Mouse (Mus musculus): ENCODE measurements at regions not wholly inside any gene's neighbourhood (a gene's known extent, or its start where the extent isn't known, plus 50 kb on each side); places are given as distances from the start of the nearest gene placed in this dataset.
A peak's percentile ranks its signal among the peaks of the same experiment; 100 is the strongest.

GRCm38 (mm10) chr2:17290709-17291108 lies 440.6 kb downstream of the Nebl start:
- no peak for DNase-seq (ENCODE audit: extremely low read depth, low read depth)

GRCm38 (mm10) chr2:17287598-17287997 lies 443.7 kb downstream of the Nebl start:
- no peak for DNase-seq (ENCODE audit: extremely low read depth, low read depth)

- no peak for DNase-seq (ENCODE audit: extremely low read depth, low read depth)
Observed at GRCm38 (mm10) chr2:17249960-17250359, 481.3 kb downstream of the Nebl start.

- no peak for DNase-seq (ENCODE audit: extremely low read depth, low read depth)
Observed at GRCm38 (mm10) chr2:17245821-17246220, 485.4 kb downstream of the Nebl start.

GRCm38 (mm10) chr2:17215607-17216006 lies 515.7 kb downstream of the Nebl start:
- DNase-seq (ENCODE audit: extremely low read depth, low read depth), result no peak

- DNase-seq (ENCODE audit: extremely low read depth, low read depth), result no peak
Observed at GRCm38 (mm10) chr2:17214881-17215280, 516.4 kb downstream of the Nebl start.

GRCm38 (mm10) chr2:17212566-17212965 lies 518.7 kb downstream of the Nebl start:
- DNase-seq (ENCODE audit: extremely low read depth, low read depth), result no peak

GRCm38 (mm10) chr2:17211105-17211504 lies 520.2 kb downstream of the Nebl start:
- DNase-seq (ENCODE audit: extremely low read depth, low read depth), result no peak

DNA sequence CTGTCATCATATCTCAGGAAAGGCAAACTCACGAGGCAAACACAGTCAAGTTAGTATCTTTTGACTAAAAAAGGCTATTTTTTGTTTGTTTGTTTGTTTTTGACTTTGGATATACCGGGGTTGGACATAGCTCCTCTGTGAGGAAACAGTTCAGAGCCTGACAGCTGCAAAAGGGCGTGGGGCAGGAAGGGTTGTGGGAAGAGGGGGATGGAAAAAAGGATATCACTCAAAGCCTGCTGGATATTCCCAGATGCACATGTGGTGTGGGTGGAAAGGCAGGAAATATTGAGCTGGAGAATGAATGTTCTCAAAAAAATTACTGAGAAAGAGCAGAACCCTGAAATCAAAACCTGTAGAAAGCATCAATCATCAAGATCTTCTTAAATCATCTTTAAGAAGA lies 537.7 kb downstream of the Nebl start:
- DNase-seq (ENCODE audit: extremely low read depth, low read depth), result no peak

GRCm38 (mm10) chr2:17189169-17189568 lies 542.1 kb downstream of the Nebl start:
- DNase-seq (ENCODE audit: extremely low read depth, low read depth), result no peak

DNA sequence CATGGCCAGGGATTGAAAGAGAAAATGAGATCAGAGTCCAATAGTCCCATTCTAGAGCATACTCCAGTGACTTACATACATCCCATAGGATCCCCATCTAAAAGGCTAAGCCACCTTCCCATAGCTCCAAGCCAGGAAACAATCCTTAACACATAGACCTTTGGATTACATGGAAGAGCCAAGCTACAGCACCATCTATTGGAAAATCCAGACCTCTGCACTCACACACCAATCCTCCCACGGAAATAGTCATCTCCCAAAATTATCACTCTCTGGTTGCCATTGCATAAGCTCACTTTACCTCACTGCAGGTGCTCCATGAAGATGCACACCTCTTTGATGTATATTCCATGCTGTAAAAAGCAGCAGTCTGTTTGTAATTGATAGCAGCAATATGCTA lies 543.4 kb downstream of the Nebl start:
- no peak for DNase-seq (ENCODE audit: extremely low read depth, low read depth)

DNA sequence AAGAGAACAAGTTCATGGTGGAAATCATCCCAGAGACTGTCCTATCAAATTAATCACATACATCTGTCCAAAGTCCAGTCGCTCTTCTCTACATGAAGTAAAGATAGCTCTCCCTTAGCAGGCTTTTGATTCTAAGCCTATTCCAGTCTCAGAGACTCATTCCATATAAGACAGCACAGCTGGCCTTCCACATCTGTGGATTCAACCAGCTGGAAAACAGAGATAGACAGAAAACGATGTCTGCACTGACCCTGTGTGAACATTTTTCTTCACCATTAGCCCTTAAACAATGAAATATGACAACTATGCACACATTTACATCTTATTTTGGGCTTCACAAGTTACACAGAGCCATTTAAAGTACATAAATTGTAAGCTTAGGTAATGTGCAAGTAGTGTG lies 547.6 kb downstream of the Nebl start:
- DNase-seq (ENCODE audit: extremely low read depth, low read depth), result no peak

- no peak for DNase-seq (ENCODE audit: extremely low read depth, low read depth)
Observed at GRCm38 (mm10) chr2:17181597-17181996, 549.7 kb downstream of the Nebl start.

DNA sequence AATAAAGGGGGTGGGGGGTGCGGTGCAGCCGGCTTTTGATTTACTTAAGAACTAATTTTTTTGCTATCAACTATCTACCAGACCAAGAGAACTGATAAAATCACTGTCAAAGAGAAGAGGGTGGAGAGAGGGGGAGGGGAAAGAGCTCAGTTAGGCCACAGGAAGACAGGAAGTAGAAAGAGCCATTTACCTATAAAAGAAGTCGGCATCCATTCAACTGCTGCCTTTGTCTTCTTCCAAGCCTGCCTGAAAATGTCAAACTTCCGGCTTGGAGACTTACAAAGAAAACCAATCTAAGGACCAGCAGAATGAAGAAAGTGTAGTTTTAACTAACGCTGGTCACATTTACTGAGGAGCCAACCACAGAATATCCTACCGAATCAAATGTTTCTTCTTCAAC lies 562.4 kb downstream of the Nebl start:
- DNase-seq (ENCODE audit: extremely low read depth, low read depth), result no peak

- no peak for DNase-seq (ENCODE audit: extremely low read depth, low read depth)
Observed at GRCm38 (mm10) chr2:17165016-17165415, 566.2 kb downstream of the Nebl start.

DNA sequence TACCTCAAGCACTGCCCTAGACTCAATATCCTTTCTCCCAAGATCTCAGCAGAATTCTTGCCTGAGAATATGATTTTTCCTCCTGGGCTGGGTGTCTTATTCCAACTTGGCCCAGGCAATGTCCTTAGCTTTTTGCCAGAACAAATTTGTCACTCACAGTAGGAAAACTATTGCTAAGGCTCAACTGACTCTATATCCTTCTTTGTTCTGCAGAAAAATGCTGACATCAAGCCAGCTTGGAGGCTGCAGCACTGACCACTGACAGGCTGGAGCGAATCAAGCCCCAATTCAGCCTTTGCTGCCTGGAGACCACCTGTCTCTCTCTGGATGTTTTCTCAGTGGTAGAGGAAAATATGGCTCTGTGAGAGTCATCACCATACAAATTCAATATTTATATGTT lies 572.8 kb downstream of the Nebl start:
- no peak for DNase-seq (ENCODE audit: extremely low read depth, low read depth)

- DNase-seq (ENCODE audit: extremely low read depth, low read depth), result no peak
Observed at GRCm38 (mm10) chr2:17157336-17157735, 573.9 kb downstream of the Nebl start.

- DNase-seq (ENCODE audit: extremely low read depth, low read depth), result no peak
Observed at GRCm38 (mm10) chr2:17155596-17155995, 575.7 kb downstream of the Nebl start.

DNA sequence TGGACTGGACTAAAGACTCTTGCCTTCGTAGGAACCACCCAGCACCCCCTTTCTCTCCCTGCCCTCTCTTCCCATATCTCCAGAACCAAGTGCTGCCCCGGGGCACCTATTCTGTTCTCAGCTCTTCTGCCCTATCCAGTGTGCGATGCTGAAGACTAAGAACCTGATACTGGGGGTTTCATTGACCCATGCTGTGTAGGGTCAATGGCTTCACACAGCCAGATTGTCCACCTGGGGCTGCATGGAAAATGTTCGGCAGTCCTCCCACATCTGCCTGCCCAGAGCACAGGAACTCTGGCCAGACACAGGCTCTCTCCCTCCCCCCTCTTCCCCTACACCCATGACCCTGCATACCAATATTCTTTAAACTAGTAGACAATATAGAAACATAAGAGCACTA lies 607.6 kb downstream of the Nebl start:
- DNase-seq (ENCODE audit: extremely low read depth, low read depth), result no peak

DNA sequence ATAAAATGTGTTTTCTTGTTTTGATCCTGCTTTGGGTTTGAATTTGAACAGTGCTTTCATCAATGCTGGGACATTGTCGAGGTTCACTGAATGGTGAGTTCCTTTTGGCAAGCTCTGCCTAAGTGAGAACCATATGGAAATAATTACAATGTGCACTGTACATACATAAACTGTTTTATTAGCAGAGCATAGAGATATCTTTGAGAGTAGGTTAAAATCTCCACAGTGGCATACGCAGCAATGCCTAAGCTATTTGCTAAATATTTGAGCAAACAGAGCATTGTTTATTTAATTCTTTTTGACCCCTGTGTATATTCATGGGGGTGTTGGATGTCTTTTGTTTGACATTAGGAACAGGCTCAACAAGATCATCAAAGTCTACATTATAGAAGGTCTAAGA lies 614.0 kb downstream of the Nebl start:
- no peak for DNase-seq (ENCODE audit: extremely low read depth, low read depth)

DNA sequence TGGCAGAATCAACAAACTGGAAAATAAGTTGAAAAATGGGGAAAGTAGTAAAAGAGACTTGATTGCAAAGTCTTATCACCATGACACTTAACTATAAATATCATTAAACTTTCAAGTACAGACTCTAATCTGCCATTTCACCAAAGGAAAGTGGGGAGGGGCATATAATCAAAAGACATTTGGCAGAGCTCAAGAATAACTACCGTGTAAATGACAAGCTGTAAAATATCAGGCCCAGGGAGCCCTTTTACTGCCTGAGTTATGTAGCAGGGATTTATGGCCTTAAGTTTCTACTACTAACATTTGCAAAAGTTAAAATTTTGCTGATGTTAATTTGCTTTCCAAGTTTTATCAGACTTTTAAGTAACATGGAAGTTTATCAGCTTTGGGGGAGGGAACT lies 620.1 kb downstream of the Nebl start:
- DNase-seq (ENCODE audit: extremely low read depth, low read depth), result no peak

GRCm38 (mm10) chr2:17101161-17101560 lies 630.1 kb downstream of the Nebl start:
- DNase-seq (ENCODE audit: extremely low read depth, low read depth), result no peak

DNA sequence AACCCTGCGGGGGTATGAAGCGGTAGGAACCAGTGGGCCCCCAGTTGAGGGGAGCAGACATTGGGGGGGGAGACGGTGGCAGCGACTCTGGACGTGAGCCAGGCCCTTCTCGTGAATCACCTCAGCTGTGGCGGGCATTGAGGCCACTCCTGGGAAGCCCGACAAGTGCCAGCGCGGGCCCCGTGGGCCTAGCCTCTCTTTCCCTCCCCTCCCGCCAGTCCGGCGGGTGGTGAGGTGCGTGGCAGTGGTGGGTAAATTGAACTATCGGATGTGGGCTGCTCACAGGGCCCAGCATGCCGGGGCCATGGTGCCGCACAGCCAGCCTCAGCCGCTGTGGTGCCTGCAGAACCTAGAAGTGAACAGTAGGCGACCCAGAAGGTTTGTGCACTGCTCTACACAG lies 633.7 kb downstream of the Nebl start:
- DNase-seq (ENCODE audit: extremely low read depth, low read depth), result no peak

DNA sequence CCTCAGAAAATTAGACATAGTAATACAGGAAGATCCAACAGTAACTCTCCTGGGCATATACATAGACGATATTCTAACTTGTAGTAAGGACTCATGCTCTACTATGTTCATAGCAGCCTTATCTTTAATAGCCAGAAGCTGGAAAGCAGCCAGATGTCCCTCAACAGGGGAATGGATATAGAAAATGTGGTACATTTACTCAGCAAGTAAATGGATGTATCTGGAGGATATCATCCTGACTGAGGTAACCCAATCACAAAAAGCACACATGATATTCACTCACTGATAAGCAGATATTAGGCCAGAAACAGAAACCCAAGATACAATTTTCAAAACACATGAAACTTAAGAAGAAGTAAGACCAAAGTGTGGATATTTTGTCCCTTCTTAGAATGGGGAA lies 639.8 kb downstream of the Nebl start:
- DNase-seq (ENCODE audit: extremely low read depth, low read depth), result peak; percentile 10
